Mouse (Mus musculus) cortical plate, adult 2 months (tissue): ENCODE measurements around the gene Dgcr2. TPM values are rescaled to one million over a fixed set of nuclear protein-coding genes. Genes with fewer than 3 reads are reported as not detected.

Experiments used
- H3K27ac ChIP-seq: fragments of 200-500 bp; 2 replicates; pipeline ENCODE4 v1.5.1; 2012; ENCODE audit warnings: low read length, control low read depth, inconsistent platforms; ENCODE audit not compliant: insufficient read depth
- H3K4me1 ChIP-seq: fragments of 200-500 bp; 2 replicates; pipeline ENCODE4 v1.6.1; 2011; ENCODE audit warnings: low read length; ENCODE audit not compliant: control insufficient read depth, insufficient read depth
- H3K4me3 ChIP-seq: fragments of 200-500 bp; 2 replicates; pipeline ENCODE4 v1.5.1; 2011; ENCODE audit warnings: mild to moderate bottlenecking, low read length, control low read depth; ENCODE audit not compliant: insufficient read depth
- CTCF ChIP-seq: fragments of 200-500 bp; IDR thresholded peaks from 2 replicates; pipeline ENCODE4 v1.5.1; 2011; ENCODE audit warnings: mild to moderate bottlenecking, control low read depth, low read length; ENCODE audit not compliant: insufficient read depth; ENCODE audit errors: extremely low read depth
- POLR2A ChIP-seq: fragments of 200-500 bp; IDR thresholded peaks from 2 replicates; pipeline ENCODE4 v1.6.1; 2011; ENCODE audit warnings: mild to moderate bottlenecking, low read length, control low read depth; ENCODE audit not compliant: insufficient read depth; ENCODE audit errors: extremely low read depth
- polyA plus RNA-seq: library from polyadenylated mRNA; depleted of rRNA; stranded (reverse); fragments of >200 nt; gene quantifications from 2 replicates; pipeline ENCODE4 v1.2.3, GENCODE M21; 2012

The Dgcr2 gene
- polyA plus RNA-seq, 1 experiment, result 83.6 TPM

- Histone ChIP-seq H3K27ac (no peak overlapping the region), H3K4me1 (peaks cover under 1% of the 10 kb centered on the region; the same call in 1 of the 2 replicates), H3K4me3 (no peak overlapping the region)
- TF ChIP-seq POLR2A, result no peak
- no peak for TF ChIP-seq CTCF
These were observed 33.6 kb upstream of the Dgcr2 start for GRCm38 (mm10) chr16:17931906-17932460.

- TF ChIP-seq POLR2A (no peak), CTCF (no peak)
- H3K4me3 ChIP-seq, result no peak overlapping the region
- peaks cover 2% of the 10 kb centered on the region; the same call in 1 of the 2 replicates for H3K4me1 ChIP-seq
- no peak overlapping the region for H3K27ac ChIP-seq
These were observed 31.3 kb upstream of the Dgcr2 start for GRCm38 (mm10) chr16:17929631-17930030.

GRCm38 (mm10) chr16:17929211-17929610, 30.8 kb upstream of the Dgcr2 start:
- H3K27ac ChIP-seq, result no peak overlapping the region
- no peak overlapping the region for H3K4me3 ChIP-seq
- TF ChIP-seq POLR2A (no peak), CTCF (no peak)
- peaks cover 2% of the 10 kb centered on the region; the same call in 1 of the 2 replicates for H3K4me1 ChIP-seq

DNA sequence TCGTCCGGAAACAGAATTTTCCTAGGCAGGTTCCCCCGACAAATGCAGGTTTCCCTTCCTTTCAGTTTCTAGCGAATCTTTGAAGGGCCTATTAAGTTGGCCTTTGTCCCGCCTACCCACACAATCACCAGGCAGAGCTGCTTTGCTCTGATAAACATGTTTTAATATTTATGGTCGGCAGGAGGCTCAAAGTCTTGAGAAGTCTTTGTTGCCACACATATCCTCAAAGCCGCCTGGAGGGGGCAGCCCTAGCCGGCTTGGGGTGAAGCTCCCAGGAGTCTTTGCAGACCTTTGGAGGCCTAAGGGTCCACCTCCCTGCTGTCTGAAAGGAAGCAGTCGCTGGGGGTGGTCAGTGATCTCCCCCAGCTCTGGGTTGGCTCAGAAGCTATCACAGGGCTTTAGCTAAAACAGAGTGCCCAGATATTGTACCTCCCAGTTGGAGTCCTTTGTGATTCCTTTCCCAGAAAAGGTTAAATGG, 30.3 kb upstream of the Dgcr2 start:
- peaks cover 2% of the 10 kb centered on the region; the same call in 1 of the 2 replicates for H3K4me1 ChIP-seq
- peak; percentile 46 for TF ChIP-seq CTCF
- no peak for TF ChIP-seq POLR2A
- peak overlapping the region; percentile 78 for H3K27ac ChIP-seq
- H3K4me3 ChIP-seq, result peak overlapping the region; percentile 99; the same call in 1 of the 2 replicates

- peak within 1 kb of the TSS; percentile 78 for H3K27ac ChIP-seq
- H3K4me1 ChIP-seq, result peaks cover 2% of the 10 kb centered on the region; the same call in 1 of the 2 replicates
- H3K4me3 ChIP-seq, result peak within 1 kb of the TSS; percentile 99
- peak; percentile 63; the same call in 1 of the 2 replicates for TF ChIP-seq POLR2A
- TF ChIP-seq CTCF, result no peak
These were observed 29.8 kb upstream of the Dgcr2 start, which contains the start of gene Slc25a1 for GRCm38 (mm10) chr16:17928087-17928580. TSS of gene Slc25a1 (minus strand) at chr16:17928219.

GRCm38 (mm10) chr16:17927351-17928082, 29.2 kb upstream of the Dgcr2 start:
- TF ChIP-seq POLR2A, result no peak
- TF ChIP-seq CTCF, result no peak
- Histone ChIP-seq H3K27ac (peak overlapping the region; percentile 78), H3K4me3 (peak overlapping the region; percentile 99), H3K4me1 (peaks cover 2% of the 10 kb centered on the region; the same call in 1 of the 2 replicates)

DNA sequence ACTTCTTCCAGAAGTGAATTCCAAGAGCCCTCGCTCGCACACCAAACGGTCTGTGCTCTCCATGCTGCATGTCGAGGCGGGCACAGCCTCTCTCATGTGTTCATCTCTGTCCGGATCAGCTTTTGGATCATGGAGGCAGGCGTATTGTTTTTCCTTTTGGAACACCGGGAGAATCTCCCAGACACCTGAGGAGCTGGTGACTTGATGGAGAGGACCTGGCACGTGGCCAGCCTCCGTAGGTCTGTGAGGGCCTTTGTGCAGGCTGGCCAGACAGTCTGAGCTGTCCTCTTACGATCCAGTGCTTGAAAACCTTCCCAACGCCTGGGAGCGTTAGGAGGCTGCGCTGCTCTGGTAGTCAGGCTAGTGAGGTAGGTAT, 23.8 kb upstream of the Dgcr2 start:
- TF ChIP-seq CTCF (no peak), POLR2A (no peak)
- H3K27ac ChIP-seq, result peak overlapping the region; percentile 25; the same call in 1 of the 2 replicates
- H3K4me3 ChIP-seq, result peak overlapping the region; percentile 75
- peaks cover 4% of the 10 kb centered on the region; the same call in 1 of the 2 replicates for H3K4me1 ChIP-seq

- TF ChIP-seq CTCF (peak; percentile 35), POLR2A (peak; percentile 93)
- peaks cover 2% of the 10 kb centered on the region; the same call in 1 of the 2 replicates for H3K4me1 ChIP-seq
- H3K27ac ChIP-seq, result peak overlapping the region; percentile 25; the same call in 1 of the 2 replicates
- H3K4me3 ChIP-seq, result peak overlapping the region; percentile 75
These were observed 23.2 kb upstream of the Dgcr2 start for GRCm38 (mm10) chr16:17921325-17922162.

DNA sequence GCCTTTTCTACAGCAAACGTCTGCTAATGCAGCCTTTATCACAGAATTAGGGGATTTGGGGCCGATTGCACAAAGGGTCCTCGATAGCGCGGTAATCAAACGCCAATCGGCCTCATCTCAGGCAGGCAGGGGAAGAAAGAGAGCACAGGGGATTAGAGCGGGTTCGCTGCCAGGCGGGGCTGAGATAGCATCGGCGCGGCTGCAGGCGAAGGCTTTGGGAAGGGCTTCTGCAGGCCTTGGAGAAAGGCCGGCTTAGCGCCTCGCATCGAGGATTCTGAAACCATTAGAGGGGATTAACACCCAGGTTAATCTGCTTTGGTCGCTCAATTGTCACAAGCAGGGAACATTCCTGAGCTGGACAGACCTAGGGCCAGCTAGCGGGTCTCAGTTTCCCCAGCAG, 22.2 kb upstream of the Dgcr2 start:
- Histone ChIP-seq H3K27ac (no peak overlapping the region), H3K4me1 (peaks cover 2% of the 10 kb centered on the region; the same call in 1 of the 2 replicates), H3K4me3 (no peak overlapping the region)
- no peak for TF ChIP-seq CTCF
- no peak for TF ChIP-seq POLR2A
